Mouse (Mus musculus): ENCODE measurements around the gene BC048562. TPM values are rescaled to one million over a fixed set of nuclear protein-coding genes. Genes with fewer than 3 reads are reported as not detected.
A peak's percentile ranks its signal among the peaks of the same experiment; 100 is the strongest.

BC048562 gene
- total RNA-seq, 2 experiments from 2014 or later = not detected

- DNase-seq = no peak
These were observed 14.8 kb downstream of the BC048562 start for GRCm38 (mm10) chr9:108451170-108451493.

- no peak for DNase-seq
These were observed 15.4 kb downstream of the BC048562 start for GRCm38 (mm10) chr9:108451519-108452160.

- peak; percentile 73 for DNase-seq
These were observed 16.1 kb downstream of the BC048562 start for GRCm38 (mm10) chr9:108452291-108452906.

- DNase-seq = no peak
These were observed 16.6 kb downstream of the BC048562 start for GRCm38 (mm10) chr9:108452911-108453310.

GRCm38 (mm10) chr9:108453458-108453857, 17.2 kb downstream of the BC048562 start:
- DNase-seq = no peak

- no peak for DNase-seq
These were observed 18.1 kb downstream of the BC048562 start for GRCm38 (mm10) chr9:108454429-108454828.

GRCm38 (mm10) chr9:108455747-108456571, 19.7 kb downstream of the BC048562 start:
- DNase-seq = no peak

GRCm38 (mm10) chr9:108456953-108457352, 20.7 kb downstream of the BC048562 start:
- DNase-seq = no peak

- DNase-seq = no peak
These were observed 23.6 kb downstream of the BC048562 start for GRCm38 (mm10) chr9:108459939-108460318.

- peak; percentile 83 for DNase-seq
These were observed 24.3 kb downstream of the BC048562 start, which contains the start of gene Ccdc71 for GRCm38 (mm10) chr9:108460319-108461178. Gene Ccdc71, plus strand, starts transcription at chr9:108460527.

- no peak for DNase-seq
These were observed 24.9 kb downstream of the BC048562 start, which contains the start of gene Klhdc8b for GRCm38 (mm10) chr9:108461181-108461631. Gene Klhdc8b, minus strand, starts transcription at chr9:108461581.

- no peak for DNase-seq
These were observed 25.4 kb downstream of the BC048562 start for GRCm38 (mm10) chr9:108461675-108462074.

GRCm38 (mm10) chr9:108462192-108462591, 25.9 kb downstream of the BC048562 start:
- DNase-seq = no peak

- no peak for DNase-seq
These were observed 27.4 kb downstream of the BC048562 start for GRCm38 (mm10) chr9:108463713-108464112.

- no peak for DNase-seq
These were observed 29.9 kb downstream of the BC048562 start for GRCm38 (mm10) chr9:108466219-108466618.

- no peak for DNase-seq
These were observed 33.1 kb downstream of the BC048562 start for GRCm38 (mm10) chr9:108469430-108469829.

- DNase-seq = no peak
These were observed 33.6 kb downstream of the BC048562 start for GRCm38 (mm10) chr9:108469845-108470244.

- DNase-seq = no peak
These were observed 38.2 kb downstream of the BC048562 start for GRCm38 (mm10) chr9:108474528-108474927.

- DNase-seq = peak; percentile 85
These were observed 42.4 kb downstream of the BC048562 start for GRCm38 (mm10) chr9:108478638-108479156.

- DNase-seq = no peak
These were observed 43.0 kb downstream of the BC048562 start for GRCm38 (mm10) chr9:108479241-108479640.

- no peak for DNase-seq
These were observed 43.6 kb downstream of the BC048562 start, which contains the start of gene Lamb2 for GRCm38 (mm10) chr9:108479721-108480351. Gene Lamb2, plus strand, starts transcription at chr9:108479736.
